Mouse (Mus musculus): ENCODE measurements around the gene Ripk3. TPM values are rescaled to one million over a fixed set of nuclear protein-coding genes. Genes with fewer than 3 reads are reported as not detected.

The Ripk3 gene
- polyA plus RNA-seq, 1 experiment from 2014 or later: 2.4 TPM

DNA sequence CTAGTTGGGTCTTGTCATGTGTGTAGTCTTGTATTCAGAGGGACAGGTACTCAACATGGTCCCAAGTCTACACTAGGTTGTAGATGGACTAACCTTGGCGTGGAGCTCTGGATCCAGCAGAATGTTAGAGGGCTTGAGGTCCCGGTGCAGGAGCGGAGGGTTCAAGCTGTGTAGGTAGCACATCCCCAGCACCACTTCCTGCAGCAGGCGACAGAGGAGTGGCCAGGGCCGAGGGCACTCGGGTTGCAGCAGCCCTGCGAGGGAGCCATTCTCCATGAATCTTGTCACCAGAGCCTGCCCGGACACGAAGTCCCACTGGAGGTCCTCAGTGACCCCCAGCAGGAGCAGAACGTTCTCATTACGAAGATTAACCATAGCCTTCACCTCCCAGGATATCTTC is 934 bp downstream of the Ripk3 start:
- no peak for ATAC-seq
- H3K4me2 ChIP-seq: no peak overlapping the region

DNA sequence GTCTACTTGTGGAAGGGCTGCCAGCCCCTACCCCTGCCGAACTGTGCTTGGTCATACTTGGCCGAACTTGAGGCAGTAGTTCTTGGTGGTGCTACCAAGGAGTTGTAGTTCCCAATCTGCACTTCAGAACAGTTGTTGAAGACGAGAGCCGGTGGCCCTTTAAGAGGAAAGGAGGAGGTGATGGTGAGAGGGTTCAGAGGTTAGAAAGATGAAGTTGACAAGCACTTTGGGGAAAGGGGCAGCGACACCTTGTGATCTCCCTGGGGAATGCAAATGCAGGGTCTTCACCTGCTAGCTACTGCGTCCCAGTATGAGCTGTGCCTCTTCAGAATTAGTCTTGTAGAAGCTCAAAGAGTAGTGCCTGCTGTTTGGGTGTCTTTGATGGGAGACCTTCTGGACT is 3.5 kb downstream of the Ripk3 start:
- Histone ChIP-seq H3K4me2 (no peak overlapping the region), H3K27ac (no peak overlapping the region), H3K9me3 (replicated peaks) (no peaks in the 10 kb centered on the region), H3K4me3 (no peak overlapping the region), H3K4me1 (peaks cover 23% of the 10 kb centered on the region), H3K9ac (no peak overlapping the region), H3K27me3 (peaks cover 97% of the 10 kb centered on the region), H3K36me3 (ENCODE audit: poor library complexity, severe bottlenecking) (no peaks in the 10 kb centered on the region)
- WGBS: 21% methylated on average over 6 of the region's 6 CpGs
- ATAC-seq: no peak

More for the DNA sequence above, 934 bp downstream of the Ripk3 start:
- H3K4me3 ChIP-seq: no peak overlapping the region
- H3K36me3 ChIP-seq (ENCODE audit: poor library complexity, severe bottlenecking): no peaks in the 10 kb centered on the region
- no peaks in the 10 kb centered on the region for H3K9me3 ChIP-seq (replicated peaks)
- no peak overlapping the region for H3K27ac ChIP-seq
- 39% methylated on average over 11 of the region's 11 CpGs for WGBS
- H3K4me1 ChIP-seq: peaks cover 17% of the 10 kb centered on the region
- no peak overlapping the region for H3K9ac ChIP-seq
- H3K27me3 ChIP-seq: peaks cover 78% of the 10 kb centered on the region

DNA sequence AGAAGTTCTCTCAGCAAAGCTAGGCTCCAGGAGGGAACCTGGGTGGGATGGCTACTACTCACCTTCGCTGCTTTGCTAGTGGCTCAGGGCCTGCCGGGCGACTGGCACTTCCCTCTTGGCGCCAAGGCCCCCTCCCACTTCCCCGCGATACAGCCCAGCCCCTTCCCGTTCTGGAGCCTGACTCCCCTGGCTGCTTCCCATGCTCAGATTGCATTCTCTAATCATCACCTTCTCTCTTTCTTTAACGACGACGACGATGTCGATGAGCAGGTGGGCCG is 4.8 kb downstream of the Ripk3 start, which contains the start of gene Adcy4:
TSS of gene Adcy4 (minus strand) at position 138 of the 278 bp plus-strand sequence.
- no peaks in the 10 kb centered on the region for H3K9me3 ChIP-seq (replicated peaks)
- no peaks in the 10 kb centered on the region for H3K36me3 ChIP-seq (ENCODE audit: poor library complexity, severe bottlenecking)
- H3K27me3 ChIP-seq: peaks cover 92% of the 10 kb centered on the region
- peak within 1 kb of the TSS; percentile 24 for H3K4me3 ChIP-seq
- peaks cover 23% of the 10 kb centered on the region for H3K4me1 ChIP-seq
- H3K4me2 ChIP-seq: peak within 1 kb of the TSS; percentile 38
- H3K27ac ChIP-seq: no peak within 1 kb of the TSS
- H3K9ac ChIP-seq: peak within 1 kb of the TSS; percentile 5; the same call in 1 of the 2 replicates
- ATAC-seq: no peak
- WGBS: 5% methylated on average over 13 of the region's 13 CpGs

DNA sequence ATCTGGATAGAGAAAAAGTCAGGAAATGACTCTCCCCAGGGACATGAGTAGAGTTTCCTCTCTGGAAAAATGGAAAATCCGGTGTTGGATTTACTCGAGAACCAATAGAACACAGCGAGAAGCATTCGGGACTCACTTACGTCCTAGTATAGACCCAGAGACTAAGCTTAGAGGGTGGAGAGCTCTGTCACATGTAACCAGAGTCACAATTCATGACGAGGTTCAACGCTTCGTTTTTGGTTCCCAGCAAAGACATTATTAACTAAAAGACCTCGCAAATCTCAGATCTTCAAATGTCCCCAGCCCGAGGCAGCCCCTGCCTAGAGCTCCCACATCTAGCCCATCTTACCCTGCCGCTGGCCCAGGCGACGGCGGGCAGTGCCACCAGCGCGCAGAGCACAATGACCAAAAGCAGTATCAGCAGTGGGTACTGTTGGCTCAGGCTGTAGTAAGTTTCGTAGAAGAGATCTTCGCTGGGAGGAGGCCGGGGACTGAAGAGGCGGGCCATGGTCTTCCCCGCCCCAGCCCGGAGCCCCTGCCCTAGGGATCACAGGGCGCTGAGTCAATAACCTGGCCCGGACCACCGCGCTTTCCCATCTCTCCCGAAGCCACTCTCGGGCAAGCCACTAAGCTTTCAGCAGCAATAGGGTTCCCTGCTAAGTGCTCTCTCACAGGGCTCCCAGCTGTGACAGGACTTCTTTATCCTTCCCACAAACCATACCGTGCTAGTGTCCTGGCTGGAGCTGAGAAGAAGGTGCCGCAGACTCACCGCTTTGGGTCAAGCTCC is 5.3 kb downstream of the Ripk3 start:
- Histone ChIP-seq H3K9me3 (replicated peaks) (no peaks in the 10 kb centered on the region), H3K4me1 (peaks cover 19% of the 10 kb centered on the region), H3K4me3 (peak overlapping the region; percentile 24), H3K4me2 (peak overlapping the region; percentile 38), H3K36me3 (ENCODE audit: poor library complexity, severe bottlenecking) (no peaks in the 10 kb centered on the region), H3K9ac (0 out of 2 replicates have a peak overlapping the region, but pooled peaks have one; percentile 5), H3K27ac (no peak overlapping the region), H3K27me3 (peaks cover 89% of the 10 kb centered on the region)
- no peak for ATAC-seq
- WGBS: 2% methylated on average over 29 of the region's 31 CpGs

DNA sequence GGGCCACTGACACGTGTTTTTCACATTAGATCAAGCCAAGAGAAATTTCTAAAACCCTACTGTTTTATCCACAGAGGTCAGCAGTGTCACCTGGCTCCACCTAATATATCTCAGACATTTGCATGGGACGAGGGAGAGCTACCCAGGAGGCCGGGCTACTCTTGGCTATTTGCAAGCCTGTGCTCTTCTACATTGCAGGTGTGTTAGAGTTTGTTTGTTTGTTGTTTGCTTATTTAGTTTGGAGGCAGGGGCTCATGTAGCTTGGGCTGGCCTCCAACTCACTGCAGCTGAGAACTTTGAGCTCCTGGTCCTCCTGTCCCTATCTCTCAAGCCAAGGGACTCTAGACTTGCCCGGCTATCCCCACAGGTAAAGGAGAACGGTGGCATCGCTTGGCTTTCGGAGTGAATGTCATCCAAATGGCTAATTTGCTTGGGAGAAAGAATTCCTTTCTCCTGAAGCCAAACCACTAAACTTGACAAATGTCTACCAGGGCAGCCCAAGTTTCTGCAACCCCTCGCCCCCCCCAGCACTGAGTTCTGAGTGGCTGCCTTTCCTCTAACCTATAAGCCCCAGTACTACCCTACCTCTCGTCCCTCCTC is 6.2 kb downstream of the Ripk3 start:
- H3K9ac ChIP-seq: no peak overlapping the region
- peaks cover 16% of the 10 kb centered on the region for H3K4me1 ChIP-seq
- no peak overlapping the region for H3K4me2 ChIP-seq
- no peaks in the 10 kb centered on the region for H3K36me3 ChIP-seq (ENCODE audit: poor library complexity, severe bottlenecking)
- no peaks in the 10 kb centered on the region for H3K9me3 ChIP-seq (replicated peaks)
- H3K27ac ChIP-seq: no peak overlapping the region
- no peak for ATAC-seq
- peaks cover 80% of the 10 kb centered on the region for H3K27me3 ChIP-seq
- no peak overlapping the region for H3K4me3 ChIP-seq
- WGBS: 56% methylated on average over 9 of the region's 9 CpGs

DNA sequence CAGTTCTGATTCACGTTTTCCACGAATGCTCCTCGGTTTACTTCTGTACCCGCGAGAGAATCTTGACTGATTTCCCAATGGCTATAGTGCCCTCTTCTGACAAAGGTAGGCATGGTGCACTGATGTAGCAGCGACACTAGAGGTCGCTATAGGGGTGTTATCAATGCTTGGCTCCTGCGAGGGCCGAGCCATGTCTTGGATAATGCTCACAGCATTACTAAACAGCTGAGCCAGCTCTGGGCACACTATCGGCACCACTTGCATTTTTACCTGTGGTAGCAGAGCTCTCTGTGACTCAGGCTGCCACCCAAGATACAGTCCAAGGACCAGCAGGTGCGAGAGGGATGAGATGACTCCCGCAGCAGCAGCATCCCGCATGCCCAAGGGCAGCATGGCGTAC is 7.4 kb downstream of the Ripk3 start:
- 12% methylated on average over 14 of the region's 14 CpGs for WGBS
- no peaks in the 10 kb centered on the region for H3K9me3 ChIP-seq (replicated peaks)
- peak; percentile 81 for ATAC-seq
- no peaks in the 10 kb centered on the region for H3K36me3 ChIP-seq (ENCODE audit: poor library complexity, severe bottlenecking)
- H3K4me3 ChIP-seq: no peak overlapping the region
- no peak overlapping the region for H3K9ac ChIP-seq
- H3K27me3 ChIP-seq: peaks cover 68% of the 10 kb centered on the region
- peak overlapping the region; percentile 43 for H3K4me2 ChIP-seq
- peaks cover 16% of the 10 kb centered on the region for H3K4me1 ChIP-seq
- no peak overlapping the region for H3K27ac ChIP-seq

DNA sequence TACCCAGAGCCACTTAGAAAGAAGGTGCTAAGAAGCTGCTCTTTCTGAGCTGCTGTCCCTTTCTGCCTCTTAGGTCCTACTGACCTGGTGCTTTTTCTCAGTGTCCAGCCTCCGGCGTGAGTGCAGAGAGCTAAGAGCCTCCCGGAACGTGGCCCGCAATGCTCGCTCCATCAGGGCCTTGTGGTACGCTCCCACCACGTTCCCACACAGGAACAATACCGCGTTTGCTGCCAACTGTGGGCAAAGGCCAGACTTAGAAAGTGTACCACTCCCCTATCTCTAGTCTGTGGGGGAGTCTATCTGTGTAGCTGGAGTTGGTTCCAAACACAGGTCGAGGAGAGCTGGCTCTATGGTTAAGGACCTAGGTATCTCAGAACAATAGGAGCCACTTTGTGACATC is 7.9 kb downstream of the Ripk3 start:
- WGBS: 81% methylated on average over 11 of the region's 11 CpGs
- H3K4me3 ChIP-seq: no peak overlapping the region
- no peak overlapping the region for H3K27ac ChIP-seq
- no peak; the same call in 1 of the 2 replicates for ATAC-seq
- H3K27me3 ChIP-seq: peaks cover 62% of the 10 kb centered on the region
- H3K4me1 ChIP-seq: peaks cover 16% of the 10 kb centered on the region
- H3K9me3 ChIP-seq (replicated peaks): no peaks in the 10 kb centered on the region
- no peak overlapping the region for H3K9ac ChIP-seq
- no peak overlapping the region for H3K4me2 ChIP-seq
- no peaks in the 10 kb centered on the region for H3K36me3 ChIP-seq (ENCODE audit: poor library complexity, severe bottlenecking)

DNA sequence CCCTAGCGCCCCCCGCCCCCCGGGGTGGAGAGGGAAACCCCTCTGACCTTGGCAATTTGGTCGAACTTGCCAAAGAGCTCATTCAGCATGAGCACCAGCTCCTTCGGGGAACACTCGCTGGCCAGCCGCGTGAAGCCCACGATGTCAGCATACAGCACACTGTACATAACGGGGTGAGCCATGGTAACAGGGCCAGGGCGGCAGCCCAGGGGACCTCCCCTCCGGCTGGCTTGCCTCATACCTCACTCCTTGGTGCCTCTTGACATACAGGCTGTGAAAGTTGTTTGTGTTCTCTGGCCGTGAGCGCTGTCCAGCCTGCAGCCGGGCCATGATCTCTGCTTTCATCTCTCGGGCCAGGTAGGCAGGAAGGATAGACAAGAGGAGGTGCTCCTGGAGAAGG is 9.0 kb downstream of the Ripk3 start:
- Histone ChIP-seq H3K9me3 (replicated peaks) (no peaks in the 10 kb centered on the region), H3K9ac (no peak overlapping the region), H3K27ac (no peak overlapping the region), H3K36me3 (ENCODE audit: poor library complexity, severe bottlenecking) (no peaks in the 10 kb centered on the region), H3K4me3 (no peak overlapping the region), H3K4me1 (peaks cover 16% of the 10 kb centered on the region), H3K4me2 (no peak overlapping the region), H3K27me3 (peaks cover 57% of the 10 kb centered on the region)
- no peak for ATAC-seq
- 66% methylated on average over 16 of the region's 16 CpGs for WGBS

DNA sequence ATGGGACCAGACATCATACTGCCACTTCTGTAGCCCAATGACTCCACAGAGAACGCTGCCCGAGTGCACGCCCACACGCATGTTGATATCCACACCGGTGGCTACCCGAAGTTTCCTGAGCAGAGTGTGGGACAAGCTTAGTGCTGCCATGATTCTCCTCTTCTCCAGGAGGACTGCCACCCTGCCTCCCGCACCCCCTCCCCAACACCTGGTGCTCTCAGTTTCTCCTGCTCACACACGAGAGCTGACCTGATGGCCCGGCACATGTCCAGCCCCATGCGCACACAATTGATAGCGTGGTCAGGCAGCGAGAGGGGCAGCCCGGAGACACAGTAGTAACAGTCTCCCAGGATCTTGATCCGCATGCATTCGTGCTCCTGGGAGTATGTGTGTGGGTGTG is 10.0 kb downstream of the Ripk3 start:
- no peak overlapping the region for H3K9ac ChIP-seq
- no peak for ATAC-seq
- peaks cover 13% of the 10 kb centered on the region for H3K4me1 ChIP-seq
- H3K27me3 ChIP-seq: peaks cover 53% of the 10 kb centered on the region
- no peaks in the 10 kb centered on the region for H3K9me3 ChIP-seq (replicated peaks)
- H3K4me3 ChIP-seq: no peak overlapping the region
- WGBS: 93% methylated on average over 15 of the region's 15 CpGs
- no peak overlapping the region for H3K4me2 ChIP-seq
- no peaks in the 10 kb centered on the region for H3K36me3 ChIP-seq (ENCODE audit: poor library complexity, severe bottlenecking)
- H3K27ac ChIP-seq: no peak overlapping the region

DNA sequence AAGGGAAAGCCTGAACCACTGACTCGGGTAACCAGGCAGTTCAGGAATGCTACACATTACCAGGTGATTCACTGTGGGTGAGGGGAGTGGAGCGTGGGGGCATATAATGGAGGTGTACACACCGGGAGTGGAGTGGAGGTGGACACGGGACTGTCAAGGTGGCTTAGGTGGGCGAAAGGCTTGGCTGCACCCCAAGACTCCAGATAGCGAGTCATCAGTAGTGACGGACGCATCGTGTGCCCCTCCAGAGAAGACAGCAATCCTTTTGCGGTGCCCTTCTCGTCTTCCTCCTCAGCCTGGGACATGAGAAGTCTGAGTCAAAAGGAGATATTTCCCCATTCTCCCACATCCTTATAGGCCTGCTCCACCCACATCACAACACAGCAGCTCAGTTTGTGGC is 10.9 kb downstream of the Ripk3 start:
- no peak for ATAC-seq
- Histone ChIP-seq H3K4me3 (no peak overlapping the region), H3K9ac (no peak overlapping the region), H3K27me3 (peaks cover 51% of the 10 kb centered on the region), H3K4me1 (peaks cover 6% of the 10 kb centered on the region; the same call in 1 of the 2 replicates), H3K36me3 (ENCODE audit: poor library complexity, severe bottlenecking) (no peaks in the 10 kb centered on the region), H3K27ac (no peak overlapping the region), H3K9me3 (replicated peaks) (no peaks in the 10 kb centered on the region), H3K4me2 (no peak overlapping the region)
- WGBS: 88% methylated on average over 11 of the region's 11 CpGs

DNA sequence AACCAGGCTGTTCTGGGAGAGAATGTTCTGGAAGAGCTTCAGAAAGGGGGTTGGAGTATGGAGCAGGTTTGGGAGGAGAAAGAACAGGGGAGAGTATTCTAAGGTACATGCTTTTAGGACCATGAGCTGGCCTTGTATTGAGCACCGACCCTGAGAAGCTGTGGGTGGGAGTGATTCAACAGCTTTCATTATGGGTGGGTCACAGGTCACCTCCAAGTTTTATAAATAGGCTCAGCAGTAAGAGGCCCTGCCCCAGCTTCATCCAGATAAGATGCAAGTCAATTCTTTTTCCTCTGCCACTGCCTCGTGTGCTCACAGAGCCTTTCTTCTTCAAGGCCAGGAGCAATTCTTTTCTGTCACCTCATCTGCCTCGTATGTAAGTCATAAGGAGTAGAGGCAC is 11.5 kb downstream of the Ripk3 start:
- Histone ChIP-seq H3K4me3 (no peak overlapping the region), H3K36me3 (ENCODE audit: poor library complexity, severe bottlenecking) (no peaks in the 10 kb centered on the region), H3K9me3 (replicated peaks) (no peaks in the 10 kb centered on the region), H3K9ac (no peak overlapping the region), H3K27me3 (peaks cover 44% of the 10 kb centered on the region), H3K27ac (no peak overlapping the region), H3K4me2 (no peak overlapping the region), H3K4me1 (peaks cover 6% of the 10 kb centered on the region; the same call in 1 of the 2 replicates)
- ATAC-seq: no peak
- 53% methylated on average over 3 of the region's 3 CpGs for WGBS

DNA sequence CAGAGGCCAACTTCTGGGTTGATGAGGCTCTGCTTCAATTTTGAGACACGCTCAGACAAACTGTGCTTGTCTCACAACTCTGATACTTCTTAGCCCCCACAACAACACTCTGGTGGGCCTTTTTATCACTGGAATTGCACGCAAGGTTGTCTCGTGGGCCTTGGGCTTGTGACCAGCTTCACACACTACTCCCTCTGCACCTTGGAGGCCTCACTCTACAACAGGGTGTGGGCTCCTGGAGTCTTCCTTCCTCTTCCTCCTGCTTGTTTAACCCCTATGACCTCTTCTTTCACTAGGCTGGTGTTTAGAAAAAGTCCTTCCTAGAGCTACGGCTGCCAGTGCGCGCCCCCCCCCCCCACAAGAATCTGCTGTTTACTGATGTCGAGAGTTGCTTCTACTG is 12.0 kb downstream of the Ripk3 start:
- no peaks in the 10 kb centered on the region for H3K36me3 ChIP-seq (ENCODE audit: poor library complexity, severe bottlenecking)
- H3K9me3 ChIP-seq (replicated peaks): no peaks in the 10 kb centered on the region
- H3K27me3 ChIP-seq: peaks cover 40% of the 10 kb centered on the region
- no peak overlapping the region for H3K4me2 ChIP-seq
- H3K27ac ChIP-seq: no peak overlapping the region
- no peak overlapping the region for H3K4me3 ChIP-seq
- 76% methylated on average over 7 of the region's 7 CpGs for WGBS
- ATAC-seq: no peak
- peaks cover 4% of the 10 kb centered on the region; the same call in 1 of the 2 replicates for H3K4me1 ChIP-seq
- H3K9ac ChIP-seq: no peak overlapping the region
